Mouse (Mus musculus) neural tube, embryonic 12.5 days (tissue): ENCODE measurements at regions not wholly inside any gene's neighbourhood (a gene's known extent, or its start where the extent isn't known, plus 50 kb on each side); places are given as distances from the start of the nearest gene placed in this dataset.

Experiments
- ATAC-seq: fragments of 200-750 bp; cut with Nextera tagmentation; 2 replicates; pipeline ENCODE4 v1.8.0; 2017; ENCODE audit warnings: low read depth, mild to moderate bottlenecking, moderate TSS enrichment, moderate library complexity; ENCODE audit not compliant: low FRiP score
- H3K27ac ChIP-seq: fragments of 300-500 bp; sonication (generic); 2 replicates; pipeline ENCODE4 v1.5.1; 2016
- H3K27me3 ChIP-seq: fragments of 300-500 bp; sonication (generic); replicated peaks from 2 replicates; pipeline ENCODE4 v1.6.1; 2016; ENCODE audit warnings: mild to moderate bottlenecking
- H3K36me3 ChIP-seq: fragments of 300-500 bp; sonication (generic); 2 replicates; pipeline ENCODE4 v1.6.1; 2016; ENCODE audit warnings: mild to moderate bottlenecking
- H3K4me1 ChIP-seq: fragments of 300-500 bp; sonication (generic); 2 replicates; pipeline ENCODE4 v1.6.1; 2016
- H3K4me2 ChIP-seq: fragments of 300-500 bp; sonication (generic); replicated peaks from 2 replicates; pipeline ENCODE4 v1.6.1; 2016; ENCODE audit warnings: mild to moderate bottlenecking
- H3K4me3 ChIP-seq: fragments of 300-500 bp; sonication (generic); 2 replicates; pipeline ENCODE4 v1.5.1; 2016
- H3K9ac ChIP-seq: fragments of 300-500 bp; sonication (generic); 2 replicates; pipeline ENCODE4 v1.6.1; 2016; ENCODE audit warnings: mild to moderate bottlenecking
- H3K9me3 ChIP-seq: fragments of 300-500 bp; sonication (generic); 2 replicates; pipeline ENCODE4 v1.6.1; 2016; ENCODE audit warnings: mild to moderate bottlenecking
- WGBS: fragments of 180-500 bp; shearing (Covaris S2); methylation state at CpG from one replicate; pipeline ENCODE4 v1.1.7; 2016; 5-methylcytosine and 5-hydroxymethylcytosine counted together

DNA sequence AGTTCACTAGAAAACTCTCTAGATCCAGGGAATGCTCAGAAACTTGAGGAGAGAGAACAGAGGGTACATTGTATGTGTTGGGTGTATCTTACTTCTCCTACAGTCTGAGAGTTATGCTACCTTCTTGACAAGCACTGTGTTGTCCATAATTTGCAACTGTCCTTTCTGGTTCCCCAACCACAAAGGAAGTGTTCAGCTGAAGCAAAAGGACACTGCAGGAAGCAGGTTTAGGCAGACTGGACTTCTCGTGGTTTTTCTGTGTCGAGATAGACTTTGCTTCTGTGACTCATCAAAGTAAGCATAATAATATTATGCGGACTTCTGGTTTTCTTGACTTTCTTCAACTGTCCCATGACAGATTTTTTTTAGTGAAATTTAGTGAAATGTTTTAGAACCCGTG lies 506.7 kb downstream of the Nuf2 start:
- Histone ChIP-seq H3K27me3 (no peaks in the 10 kb centered on the region), H3K4me1 (no peaks in the 10 kb centered on the region), H3K27ac (no peak overlapping the region), H3K9ac (no peak overlapping the region), H3K9me3 (no peaks in the 10 kb centered on the region), H3K36me3 (no peaks in the 10 kb centered on the region), H3K4me2 (no peak overlapping the region), H3K4me3 (no peak overlapping the region)
- ATAC-seq: no peak
- 84% methylated on average over 4 of the region's 4 CpGs for WGBS

DNA sequence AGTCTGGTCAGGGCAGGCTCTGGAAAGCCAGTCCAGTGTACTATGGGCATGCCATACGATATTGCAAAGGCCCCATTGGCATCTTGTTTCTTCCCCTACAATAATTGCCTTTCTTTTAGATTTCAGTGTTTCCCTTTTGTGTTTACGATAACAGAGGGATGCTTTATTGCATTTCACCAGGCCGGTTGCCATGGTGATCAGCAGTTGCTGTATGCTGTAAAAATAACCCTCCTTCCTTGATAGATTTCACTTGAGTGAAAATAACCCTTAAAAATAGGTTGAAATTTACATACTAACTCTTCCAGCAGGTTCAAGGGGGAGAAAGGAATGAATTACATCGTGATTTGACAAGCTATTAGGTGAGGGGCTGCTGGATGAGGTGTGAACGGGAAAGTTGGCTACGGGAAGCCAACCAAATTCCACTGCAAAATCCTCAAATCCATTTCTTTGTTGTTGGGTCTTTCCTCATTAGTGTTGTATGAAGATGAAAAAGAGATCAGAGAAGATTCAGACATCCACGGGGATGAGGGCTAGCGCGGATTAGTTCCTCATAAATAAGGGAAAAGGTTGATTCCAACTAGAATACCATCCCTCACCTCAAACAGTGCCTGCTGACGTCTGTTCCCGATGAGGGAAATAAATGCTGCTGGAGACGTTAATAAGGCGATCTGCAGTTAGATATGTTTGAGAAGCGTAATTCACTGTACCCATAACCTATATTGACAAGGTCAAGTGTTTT lies 539.6 kb downstream of the Nuf2 start:
- Histone ChIP-seq H3K36me3 (no peaks in the 10 kb centered on the region), H3K27ac (no peak overlapping the region), H3K4me1 (no peaks in the 10 kb centered on the region), H3K4me2 (no peak overlapping the region), H3K9me3 (no peaks in the 10 kb centered on the region), H3K27me3 (no peaks in the 10 kb centered on the region), H3K9ac (no peak overlapping the region), H3K4me3 (no peak overlapping the region)
- WGBS: 65% methylated on average over 14 of the region's 14 CpGs
- ATAC-seq: no peak

DNA sequence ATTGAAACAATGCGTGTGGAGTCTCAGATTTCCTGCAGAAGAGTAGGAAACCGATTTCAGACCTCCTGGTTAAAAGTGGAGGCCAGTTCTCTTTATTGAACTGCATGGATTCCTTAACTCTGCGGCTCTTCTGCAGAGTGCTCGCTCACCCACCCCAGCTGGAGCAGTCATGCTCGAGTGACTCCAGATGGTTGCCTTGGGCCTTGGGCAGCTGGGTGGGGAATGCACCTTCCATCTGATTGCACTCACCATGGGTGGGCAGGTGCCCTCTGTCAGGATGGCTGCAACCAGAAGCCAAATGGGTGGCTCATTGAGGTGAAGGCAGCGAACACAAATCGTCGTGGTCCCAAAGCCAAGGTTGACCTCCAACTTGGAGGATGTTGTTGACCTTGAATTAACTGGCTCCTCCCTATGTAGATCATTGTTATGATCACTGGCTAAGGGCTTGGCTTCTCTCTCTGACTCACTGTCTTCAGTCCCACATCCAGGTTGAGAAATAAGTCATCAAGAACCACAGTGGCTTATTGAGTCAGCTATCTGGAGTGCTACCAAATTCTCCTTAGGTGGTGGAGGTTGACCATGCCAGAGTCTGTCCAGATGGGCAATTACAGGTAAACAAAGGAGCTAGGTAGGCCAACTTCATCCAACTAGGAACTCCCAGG lies 543.1 kb upstream of the Pbx1 start:
- peaks cover 6% of the 10 kb centered on the region; the same call in 1 of the 2 replicates for H3K9me3 ChIP-seq
- H3K9ac ChIP-seq: no peak overlapping the region
- no peak overlapping the region for H3K4me3 ChIP-seq
- H3K27me3 ChIP-seq: no peaks in the 10 kb centered on the region
- WGBS: 77% methylated on average over 8 of the region's 8 CpGs
- no peaks in the 10 kb centered on the region for H3K36me3 ChIP-seq
- H3K27ac ChIP-seq: no peak overlapping the region
- H3K4me1 ChIP-seq: no peaks in the 10 kb centered on the region
- H3K4me2 ChIP-seq: no peak overlapping the region
- ATAC-seq: no peak

DNA sequence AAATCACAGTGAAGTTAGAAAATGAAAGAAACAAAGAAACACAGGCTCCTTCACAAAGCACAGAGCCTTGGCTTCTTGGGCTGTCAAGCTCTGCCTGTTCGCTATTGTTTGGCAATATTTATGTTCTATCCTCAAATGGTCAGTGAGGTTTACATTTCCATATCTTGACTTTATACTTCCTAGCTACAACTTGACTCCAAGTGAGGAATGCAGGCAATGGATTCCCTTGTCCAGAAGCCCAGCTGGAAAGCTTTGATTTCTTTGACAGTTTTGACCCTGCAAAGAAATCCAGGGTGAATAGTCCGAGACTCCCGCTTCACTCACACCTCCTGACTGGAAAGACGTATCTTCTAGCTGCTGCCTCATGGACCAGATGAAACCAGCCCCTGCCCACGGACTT lies 537.3 kb upstream of the Pbx1 start:
- H3K4me1 ChIP-seq: peaks cover 7% of the 10 kb centered on the region
- H3K4me3 ChIP-seq: no peak overlapping the region
- H3K9ac ChIP-seq: no peak overlapping the region
- no peak overlapping the region for H3K4me2 ChIP-seq
- ATAC-seq: peak; percentile 68; the same call in 1 of the 2 replicates
- H3K27me3 ChIP-seq: no peaks in the 10 kb centered on the region
- no peaks in the 10 kb centered on the region for H3K36me3 ChIP-seq
- H3K27ac ChIP-seq: no peak overlapping the region
- peaks cover 6% of the 10 kb centered on the region; the same call in 1 of the 2 replicates for H3K9me3 ChIP-seq
- WGBS: 14% methylated on average over 5 of the region's 5 CpGs

DNA sequence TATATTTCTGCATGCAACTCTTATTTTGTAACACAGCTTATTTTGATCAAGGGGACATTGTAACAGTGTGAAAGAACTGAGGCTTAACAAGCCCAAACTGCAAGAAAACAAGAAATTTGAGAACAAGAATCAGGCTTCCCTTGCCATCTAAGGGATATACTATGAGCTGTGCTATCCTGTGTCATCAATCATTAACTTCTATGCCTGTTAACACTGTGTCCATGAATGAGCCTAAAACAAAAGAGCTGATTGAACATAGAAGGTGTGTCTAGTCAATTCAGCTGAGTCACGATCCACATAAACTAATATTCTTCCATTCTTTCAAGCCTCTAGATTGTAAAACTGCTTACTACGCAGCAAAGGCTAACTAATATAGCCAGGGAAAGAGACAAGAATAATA lies 535.3 kb upstream of the Pbx1 start:
- Histone ChIP-seq H3K36me3 (no peaks in the 10 kb centered on the region), H3K4me3 (no peak overlapping the region), H3K4me1 (peaks cover 11% of the 10 kb centered on the region), H3K27ac (no peak overlapping the region), H3K9me3 (peaks cover 6% of the 10 kb centered on the region; the same call in 1 of the 2 replicates), H3K9ac (no peak overlapping the region), H3K27me3 (no peaks in the 10 kb centered on the region), H3K4me2 (no peak overlapping the region)
- no peak for ATAC-seq
- WGBS: 61% methylated on average over 2 of the region's 2 CpGs

DNA sequence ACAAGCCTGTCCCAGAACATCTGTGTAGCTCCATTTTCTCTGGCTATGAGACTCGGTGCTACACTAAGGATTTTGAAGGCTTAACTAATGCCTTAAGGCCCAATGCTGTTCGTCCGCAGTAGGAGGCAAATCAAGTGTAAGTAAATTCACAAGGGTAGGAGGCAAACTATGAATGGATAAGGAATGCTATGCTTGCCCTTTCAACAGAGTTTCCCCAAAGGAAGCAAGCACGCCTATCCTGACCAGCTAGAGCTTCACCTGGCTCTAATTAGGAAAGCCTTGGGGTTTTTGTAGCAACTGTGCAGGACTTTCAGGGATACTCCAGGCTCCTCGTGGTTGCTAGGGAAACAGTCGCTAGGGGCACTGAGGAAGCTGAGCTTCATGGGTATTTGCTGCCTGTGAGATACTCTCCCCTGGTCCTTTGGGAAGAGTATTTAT lies 532.4 kb upstream of the Pbx1 start:
- H3K27ac ChIP-seq: no peak overlapping the region
- 0 out of 2 replicates have a peak, but pooled peaks have one; percentile 53 for ATAC-seq
- H3K4me2 ChIP-seq: no peak overlapping the region
- no peaks in the 10 kb centered on the region for H3K36me3 ChIP-seq
- no peak overlapping the region for H3K4me3 ChIP-seq
- 27% methylated on average over 6 of the region's 6 CpGs for WGBS
- H3K9ac ChIP-seq: no peak overlapping the region
- H3K9me3 ChIP-seq: no peaks in the 10 kb centered on the region
- no peaks in the 10 kb centered on the region for H3K27me3 ChIP-seq
- H3K4me1 ChIP-seq: peaks cover 8% of the 10 kb centered on the region

DNA sequence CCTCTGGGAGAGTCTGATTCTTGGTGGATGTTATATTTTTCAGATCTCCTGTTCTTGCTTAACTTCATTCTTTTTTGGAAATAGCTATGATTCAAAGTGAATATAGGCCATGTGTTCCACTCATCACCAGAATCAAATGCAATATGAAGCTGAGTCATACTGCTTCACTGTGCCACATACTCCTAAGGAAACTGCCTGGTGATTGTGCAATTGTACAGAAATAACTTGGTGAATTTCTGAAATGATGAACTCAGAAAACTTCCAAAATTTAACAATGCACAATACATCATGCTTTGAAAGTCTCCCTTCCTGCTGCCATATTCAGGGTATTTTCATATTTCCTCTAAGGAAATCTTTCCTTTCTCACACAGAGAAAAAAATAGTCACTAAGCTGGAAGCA lies 518.9 kb upstream of the Pbx1 start:
- no peak for ATAC-seq
- peaks cover 6% of the 10 kb centered on the region for H3K9me3 ChIP-seq
- H3K4me2 ChIP-seq: no peak overlapping the region
- no peak overlapping the region for H3K4me3 ChIP-seq
- H3K36me3 ChIP-seq: no peaks in the 10 kb centered on the region
- H3K27me3 ChIP-seq: no peaks in the 10 kb centered on the region
- H3K27ac ChIP-seq: no peak overlapping the region
- H3K4me1 ChIP-seq: no peaks in the 10 kb centered on the region
- H3K9ac ChIP-seq: no peak overlapping the region

DNA sequence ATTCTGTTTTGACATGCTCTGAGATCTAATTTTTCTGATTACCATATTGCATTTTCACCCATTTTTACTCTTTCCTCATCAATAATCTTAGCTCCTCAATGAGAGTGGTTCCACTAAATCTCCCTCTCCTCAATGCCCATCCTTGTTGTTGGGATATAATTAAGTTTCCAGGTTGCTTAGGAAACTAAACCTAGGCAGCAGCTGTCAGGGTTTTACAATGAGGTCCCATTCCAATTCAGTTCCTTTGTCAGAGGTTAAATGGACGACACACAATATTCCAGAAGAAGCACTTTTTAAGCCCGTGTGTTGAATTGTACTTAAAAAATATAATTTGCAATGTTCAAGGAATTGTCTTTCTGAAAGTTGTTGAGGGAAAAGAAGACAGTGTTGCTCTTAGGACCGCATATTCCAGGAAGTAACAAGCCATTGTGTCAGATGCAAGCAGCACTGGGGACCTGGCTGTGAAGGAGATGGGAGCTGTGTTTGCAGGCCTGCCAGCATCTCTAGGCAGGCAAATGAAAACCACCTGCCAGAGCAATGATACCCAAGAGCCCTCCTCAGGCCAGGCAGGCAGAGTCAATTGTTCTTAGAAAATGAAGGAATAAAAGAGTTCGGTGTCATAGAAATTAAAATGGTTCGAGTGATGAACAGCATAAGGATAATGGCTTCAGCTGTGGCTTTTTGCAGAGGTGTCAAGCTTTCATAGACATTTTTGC lies 492.2 kb upstream of the Pbx1 start:
- Histone ChIP-seq H3K9ac (no peak overlapping the region), H3K9me3 (no peaks in the 10 kb centered on the region), H3K27ac (no peak overlapping the region), H3K4me1 (peaks cover 3% of the 10 kb centered on the region; the same call in 1 of the 2 replicates), H3K4me2 (no peak overlapping the region), H3K27me3 (no peaks in the 10 kb centered on the region), H3K4me3 (no peak overlapping the region), H3K36me3 (no peaks in the 10 kb centered on the region)
- 43% methylated on average over 5 of the region's 5 CpGs for WGBS
- no peak for ATAC-seq

DNA sequence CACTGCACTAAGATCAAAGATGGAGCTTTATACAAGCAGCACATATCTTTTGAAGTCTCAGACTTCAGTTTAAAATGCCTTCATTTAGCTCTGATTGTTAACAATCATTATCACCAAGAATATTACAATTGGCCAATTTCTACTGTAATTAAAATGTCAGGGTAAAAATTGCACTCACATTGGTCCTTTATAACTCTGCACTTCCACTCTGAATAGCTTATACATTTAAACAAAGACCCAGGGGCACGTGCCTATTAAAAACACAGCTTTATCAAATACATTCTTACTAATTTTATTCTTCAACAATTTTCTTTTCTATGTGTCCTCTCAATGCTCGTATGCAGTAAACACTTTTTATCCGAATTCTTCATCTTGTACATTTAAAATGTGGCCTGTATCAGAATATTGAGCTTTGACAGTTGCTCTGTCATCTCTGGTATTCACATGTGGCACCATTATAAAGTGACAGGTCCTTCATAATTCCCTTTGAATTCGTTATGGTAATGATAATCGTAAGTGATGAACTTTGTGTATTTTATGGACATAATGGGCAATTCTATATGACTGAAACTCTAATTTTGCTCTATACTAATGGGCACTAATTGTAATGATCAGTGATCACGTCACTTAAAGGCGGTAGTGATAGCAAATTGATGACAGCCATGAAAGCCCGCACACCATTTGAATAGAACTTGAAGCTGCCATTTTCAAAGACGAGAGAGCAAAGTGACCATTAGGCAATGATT lies 486.4 kb upstream of the Pbx1 start:
- Histone ChIP-seq H3K4me3 (no peak overlapping the region), H3K9ac (no peak overlapping the region), H3K4me1 (no peaks in the 10 kb centered on the region), H3K4me2 (no peak overlapping the region), H3K36me3 (no peaks in the 10 kb centered on the region), H3K27me3 (no peaks in the 10 kb centered on the region), H3K27ac (no peak overlapping the region), H3K9me3 (no peaks in the 10 kb centered on the region)
- no peak for ATAC-seq
- WGBS: 88% methylated on average over 9 of the region's 9 CpGs

DNA sequence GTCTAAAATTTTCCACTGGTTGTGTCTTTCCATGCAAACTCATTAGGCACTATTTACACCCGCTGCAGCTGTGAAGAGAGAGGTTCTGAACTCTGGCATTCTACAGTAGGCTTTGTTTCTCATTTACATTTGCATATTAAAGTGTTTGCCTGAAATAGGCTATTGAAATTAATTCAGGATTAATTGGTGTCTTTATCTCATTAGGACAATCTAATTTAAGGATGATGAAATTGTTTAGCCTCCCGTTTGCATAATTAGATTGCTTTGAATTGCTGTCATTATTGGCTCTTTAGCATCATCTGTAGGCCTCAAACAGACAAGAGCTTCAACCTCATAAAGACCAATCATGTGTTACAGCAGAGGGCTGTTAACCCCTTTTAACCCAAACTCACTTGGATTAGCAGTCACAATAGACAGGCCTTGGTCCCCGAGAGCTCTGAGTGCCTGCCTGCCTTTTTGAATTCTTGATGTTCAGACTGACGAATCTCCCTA lies 476.7 kb upstream of the Pbx1 start:
- ATAC-seq: peak; percentile 90
- H3K4me1 ChIP-seq: peaks cover 5% of the 10 kb centered on the region; the same call in 1 of the 2 replicates
- 22% methylated on average over 4 of the region's 4 CpGs for WGBS
- H3K4me3 ChIP-seq: no peak overlapping the region
- no peaks in the 10 kb centered on the region for H3K9me3 ChIP-seq
- no peak overlapping the region for H3K9ac ChIP-seq
- H3K27me3 ChIP-seq: no peaks in the 10 kb centered on the region
- H3K27ac ChIP-seq: no peak overlapping the region
- no peak overlapping the region for H3K4me2 ChIP-seq
- H3K36me3 ChIP-seq: no peaks in the 10 kb centered on the region

DNA sequence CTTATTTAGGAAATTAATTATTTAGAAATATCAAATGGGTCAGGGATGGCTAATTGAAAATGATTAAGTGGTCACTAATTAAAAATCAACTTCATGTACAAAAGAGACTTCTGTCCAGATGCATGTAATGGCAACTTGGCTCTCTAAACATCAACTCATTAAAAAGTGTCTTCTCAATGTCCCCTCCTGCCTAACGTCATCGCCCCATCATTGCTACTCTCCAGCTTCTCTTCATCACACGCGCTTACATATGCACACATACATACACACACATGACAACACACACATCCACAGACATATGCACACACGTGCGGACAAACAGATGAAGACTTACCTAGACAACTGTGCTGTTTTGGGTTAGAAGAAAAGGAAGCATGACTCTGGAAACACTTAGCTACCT lies 476.1 kb upstream of the Pbx1 start:
- Histone ChIP-seq H3K27ac (no peak overlapping the region), H3K4me2 (no peak overlapping the region), H3K9ac (no peak overlapping the region), H3K9me3 (no peaks in the 10 kb centered on the region), H3K4me3 (no peak overlapping the region), H3K27me3 (no peaks in the 10 kb centered on the region), H3K36me3 (no peaks in the 10 kb centered on the region), H3K4me1 (peaks cover 5% of the 10 kb centered on the region; the same call in 1 of the 2 replicates)
- 88% methylated on average over 6 of the region's 6 CpGs for WGBS
- peak; percentile 39; the same call in 1 of the 2 replicates for ATAC-seq

DNA sequence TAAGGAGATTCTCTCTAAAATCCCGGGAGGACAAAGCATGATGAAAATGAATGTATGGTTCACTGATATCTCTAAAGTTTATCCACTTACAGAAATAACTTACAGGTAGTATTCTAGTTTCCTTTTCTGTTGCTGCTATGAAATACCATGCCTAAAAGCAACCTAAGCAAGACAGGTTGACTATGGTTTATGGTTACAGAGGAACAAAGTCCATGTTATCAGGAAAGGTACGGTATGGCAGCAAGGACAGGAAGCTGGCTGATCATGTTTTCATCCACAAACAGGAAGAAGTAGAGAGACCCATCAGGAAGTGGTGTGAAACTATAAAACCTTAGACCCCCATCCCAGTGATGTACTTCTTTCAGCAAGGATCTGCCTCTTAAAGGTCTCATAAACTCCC lies 466.4 kb upstream of the Pbx1 start:
- no peaks in the 10 kb centered on the region for H3K36me3 ChIP-seq
- no peak for ATAC-seq
- no peaks in the 10 kb centered on the region for H3K27me3 ChIP-seq
- no peaks in the 10 kb centered on the region for H3K9me3 ChIP-seq
- no peak overlapping the region for H3K4me3 ChIP-seq
- H3K27ac ChIP-seq: no peak overlapping the region
- no peak overlapping the region for H3K9ac ChIP-seq
- H3K4me1 ChIP-seq: no peaks in the 10 kb centered on the region
- H3K4me2 ChIP-seq: no peak overlapping the region
- WGBS: 87% methylated on average over 2 of the region's 2 CpGs
